Mouse (Mus musculus) liver, postnatal 0 days (tissue): ENCODE results near the gene Stard5.

Experiments used
- CTCF ChIP-seq: sonication (generic); IDR thresholded peaks from 2 replicates; pipeline ENCODE4 v1.5.1; 2016; ENCODE audit warnings: antibody characterized with exemption, low read depth
- EP300 ChIP-seq: IDR thresholded peaks from 2 replicates; pipeline ENCODE4 v1.6.1; 2016; ENCODE audit warnings: antibody characterized with exemption, low read depth, mild to moderate bottlenecking

GRCm38 (mm10) chr7:83682640-83683274 lies 51.0 kb downstream of the Stard5 start:
- TF ChIP-seq CTCF, result no peak
- TF ChIP-seq EP300, result no peak
